ENCODE assay signal across 10 mouse cellular contexts in genomic region chrX:145348377-145349203, GRCm38 (mm10). TPM values are rescaled to one million over a fixed set of nuclear protein-coding genes. Genes with fewer than 3 reads are reported as not detected.
DNase-seq lines count a peak whose midpoint lies in the region; ATAC-seq and TF ChIP-seq lines count a peak whose summit lies in the region.
"Had no signal": no experiment of that assay in that cellular context is flagged by ENCODE, and none has a peak within 500 bp of the region (broad histone marks: within the 10 kb centered on the region; RNA-seq: fewer than 3 reads in every experiment).

Lhfpl1 (minus strand) TSS chrX:145349089.

- no peak within 1 kb of the TSS for H3K4me3 ChIP-seq in hindbrain, embryonic 10.5 days
- H3K4me3 ChIP-seq in hindbrain, embryonic 12.5 days: no peak within 1 kb of the TSS
- H3K4me3 ChIP-seq in embryonic facial prominence, embryonic 14.5 days (ENCODE audit: low read depth, low read length): peak within 1 kb of the TSS; percentile 16
- no peak within 1 kb of the TSS for H3K4me3 ChIP-seq in myocyte
- no peak within 1 kb of the TSS for H3K4me3 ChIP-seq in hindbrain, postnatal 0 days (ENCODE audit: low read length)

- peak; percentile 16 for DNase-seq in hindbrain, embryonic 10.5 days (ENCODE audit: low spot score)
- peak; percentile 1 for DNase-seq in NIH3T3 (ENCODE audit: low read depth)
- DNase-seq in embryonic facial prominence, embryonic 14.5 days (ENCODE audit: low spot score): peak; percentile 90
- DNase-seq in hindbrain, postnatal 0 days (ENCODE audit: low spot score): no peak
- DNase-seq in cerebellum, adult 9-11 months: no peak
- DNase-seq: cerebellum, postnatal 25 days; right cerebral cortex, postnatal 4 days had no signal

- no peaks in the 10 kb centered on the region for H3K9me3 ChIP-seq in hindbrain, embryonic 10.5 days
- H3K9me3 ChIP-seq in hindbrain, embryonic 12.5 days (replicated peaks): no peaks in the 10 kb centered on the region
- no peaks in the 10 kb centered on the region for H3K9me3 ChIP-seq in embryonic facial prominence, embryonic 14.5 days (ENCODE audit: control insufficient read depth, low read length)
- no peaks in the 10 kb centered on the region for H3K9me3 ChIP-seq in hindbrain, postnatal 0 days (ENCODE audit: low read length)

- 34% methylated on average over 7 of the region's 7 CpGs for WGBS in hindbrain, embryonic 10.5 days
- 44% methylated on average over 7 of the region's 7 CpGs for whole genome bisulfite sequencing in hindbrain, embryonic 12.5 days
- 21% methylated on average over 7 of the region's 7 CpGs for WGBS in embryonic facial prominence, embryonic 14.5 days
- 56% methylated on average over 7 of the region's 7 CpGs for WGBS in hindbrain, postnatal 0 days

- H3K9ac ChIP-seq in hindbrain, embryonic 12.5 days: no peak within 1 kb of the TSS
- H3K9ac ChIP-seq in embryonic facial prominence, embryonic 14.5 days (ENCODE audit: low read depth, low read length): no peak within 1 kb of the TSS
- no peak within 1 kb of the TSS for H3K9ac ChIP-seq in hindbrain, postnatal 0 days (replicated peaks; ENCODE audit: low read length)

- no peak for ATAC-seq in hindbrain, embryonic 12.5 days (ENCODE audit: low FRiP score)
- peak; percentile 94 for ATAC-seq in embryonic facial prominence, embryonic 14.5 days (ENCODE audit: low read depth)
- no peak for ATAC-seq in megakaryocyte-erythroid progenitor cell, adult 5-6 weeks (replicated peaks; ENCODE audit: low FRiP score, low TSS enrichment, poor library complexity, severe bottlenecking)
- no peak for ATAC-seq in hindbrain, postnatal 0 days

- H3K79me2 ChIP-seq in myocyte (ENCODE audit: control insufficient read depth, insufficient read depth): no peaks in the 10 kb centered on the region

- peak within 1 kb of the TSS; percentile 40; the same call in 1 of the 2 replicates for H3K27ac ChIP-seq in hindbrain, embryonic 10.5 days
- H3K27ac ChIP-seq in hindbrain, embryonic 12.5 days: no peak within 1 kb of the TSS
- H3K27ac ChIP-seq in embryonic facial prominence, embryonic 14.5 days (replicated peaks; ENCODE audit: low read depth, low read length): peak within 1 kb of the TSS; percentile 70
- no peak within 1 kb of the TSS for H3K27ac ChIP-seq in hindbrain, postnatal 0 days

- TF ChIP-seq POLR2A in myocyte (IDR thresholded peaks at IDR 0.05; ENCODE audit: insufficient read length, low read depth): no peak

- H3ac ChIP-seq in myocyte (ENCODE audit: control insufficient read depth, insufficient read length): no peak within 1 kb of the TSS

- H3K4me2 ChIP-seq in hindbrain, embryonic 12.5 days (replicated peaks): no peak within 1 kb of the TSS
- H3K4me2 ChIP-seq in embryonic facial prominence, embryonic 14.5 days (ENCODE audit: low read depth, low read length): peak within 1 kb of the TSS; percentile 35
- H3K4me2 ChIP-seq in myocyte (ENCODE audit: low read depth): peak within 1 kb of the TSS; percentile 52
- no peak within 1 kb of the TSS for H3K4me2 ChIP-seq in hindbrain, postnatal 0 days (ENCODE audit: low read depth, low read length)

- peaks cover 5% of the 10 kb centered on the region; the same call in 1 of the 2 replicates for H3K27me3 ChIP-seq in hindbrain, embryonic 10.5 days (ENCODE audit: insufficient read depth, poor library complexity, severe bottlenecking)
- H3K27me3 ChIP-seq in hindbrain, embryonic 12.5 days: no peaks in the 10 kb centered on the region
- H3K27me3 ChIP-seq in embryonic facial prominence, embryonic 14.5 days (replicated peaks; ENCODE audit: control insufficient read depth, insufficient read depth, low read length): no peaks in the 10 kb centered on the region; the same call in 1 of the 2 replicates
- no peaks in the 10 kb centered on the region for H3K27me3 ChIP-seq in myocyte (ENCODE audit: control insufficient read depth, insufficient read depth, insufficient read length)
- no peaks in the 10 kb centered on the region for H3K27me3 ChIP-seq in hindbrain, postnatal 0 days (ENCODE audit: insufficient read depth, low read length)

- no peaks in the 10 kb centered on the region for H3K36me3 ChIP-seq in hindbrain, embryonic 10.5 days
- H3K36me3 ChIP-seq in hindbrain, embryonic 12.5 days: no peaks in the 10 kb centered on the region
- no peaks in the 10 kb centered on the region for H3K36me3 ChIP-seq in embryonic facial prominence, embryonic 14.5 days (ENCODE audit: control insufficient read depth, insufficient read depth, low read length)
- no peaks in the 10 kb centered on the region for H3K36me3 ChIP-seq in myocyte (ENCODE audit: control insufficient read depth, insufficient read depth)
- H3K36me3 ChIP-seq in hindbrain, postnatal 0 days (ENCODE audit: insufficient read depth, low read length): no peaks in the 10 kb centered on the region

- no peak for TF ChIP-seq CTCF in hindbrain, postnatal 0 days (IDR thresholded peaks at IDR 0.05; ENCODE audit: low read depth)

- H3K4me1 ChIP-seq in hindbrain, embryonic 10.5 days (replicated peaks): no peaks in the 10 kb centered on the region
- H3K4me1 ChIP-seq in hindbrain, embryonic 12.5 days: no peaks in the 10 kb centered on the region
- H3K4me1 ChIP-seq in embryonic facial prominence, embryonic 14.5 days (ENCODE audit: control insufficient read depth, insufficient read depth, low read length): 0 out of 2 replicates have a peak, but pooled peaks cover 4% of the 10 kb centered on the region
- H3K4me1 ChIP-seq in hindbrain, postnatal 0 days (ENCODE audit: insufficient read depth, low read length): no peaks in the 10 kb centered on the region

TF ChIP-seq in myocyte, 11 proteins besides CTCF, POLR2A, EP300 and RAD21:
- TF ChIP-seq POLR2AphosphoS2 (IDR thresholded peaks at IDR 0.05; ENCODE audit: insufficient read length, low read depth) (no peak), REST (IDR thresholded peaks at IDR 0.05; ENCODE audit: insufficient read depth, insufficient read length) (no peak), MYOD1 (IDR thresholded peaks at IDR 0.05; ENCODE audit: control insufficient read depth in 1 of 3, insufficient read length in 2 of 3, low read depth in 2 of 3) (no peak), TCF12 (IDR thresholded peaks at IDR 0.05; ENCODE audit: insufficient read depth, poor library complexity, severe bottlenecking) (no peak), MYOG (IDR thresholded peaks at IDR 0.05; ENCODE audit: control insufficient read depth in 1 of 3, insufficient read depth in 1 of 3, insufficient read length in 2 of 3, low read depth in 2 of 3) (no peak), SRF (IDR thresholded peaks at IDR 0.05; ENCODE audit: control insufficient read depth, insufficient read length, low read depth) (no peak), USF1 (IDR thresholded peaks at IDR 0.05; ENCODE audit: low read depth) (no peak), E2F4 (IDR thresholded peaks at IDR 0.05; ENCODE audit: insufficient read depth) (no peak), MAX (IDR thresholded peaks at IDR 0.05; ENCODE audit: low read depth) (no peak), TCF3 (IDR thresholded peaks at IDR 0.05; ENCODE audit: insufficient read length, low read depth) (no peak), CEBPB (IDR thresholded peaks at IDR 0.05; ENCODE audit: insufficient read depth, poor library complexity, severe bottlenecking) (no peak)

RNA-seq across cellular contexts. Expression of gene Lhfpl1, which starts in this region (rescaled TPM):
- 0.08 and 0.76 TPM in 2 replicates for polyA plus RNA-seq in hindbrain, embryonic 10.5 days (2016; fragmentation: Nextera tagmentation; extraction: Ambion mirVana)
- polyA plus RNA-seq in hindbrain, embryonic 12.5 days (2016; fragmentation: Nextera tagmentation; extraction: Ambion mirVana): 0.40 and 0.65 TPM in 2 replicates
- polyA plus RNA-seq in embryonic facial prominence, embryonic 14.5 days (2014; fragmentation: Nextera tagmentation; extraction: Ambion mirVana): 4.1 and 8.1 TPM in 2 replicates
- polyA plus RNA-seq in myocyte (2012; fragmentation: generic; extraction: Trizol): 0.10 TPM
- total RNA-seq in megakaryocyte-erythroid progenitor cell, adult 5-6 weeks (2014; fragmentation: Nextera tagmentation): not detected in 2 replicates
- not detected in 2 replicates for total RNA-seq in megakaryocyte-erythroid progenitor cell, adult 5-6 weeks (2017)
- not detected in 2 replicates for total RNA-seq in hindbrain, postnatal 0 days (2014; rRNA removed)
- polyA plus RNA-seq in hindbrain, postnatal 0 days (2015; fragmentation: Nextera tagmentation; extraction: Ambion mirVana): 0.13 and 0.20 TPM in 2 replicates

Comparison
In these comparisons a context has a peak if more than half of its experiments do, and no peak if none do; other contexts are left out.
1. Peak in DNase-seq and H3K27ac ChIP-seq in hindbrain, embryonic 10.5 days; RNA of the gene not detected or under 1 TPM.
2. DNase-seq: peak in NIH3T3 (single experiment) and embryonic facial prominence, embryonic 14.5 days (single experiment); none in hindbrain, postnatal 0 days (single experiment) and cerebellum, adult 9-11 months (single experiment).
3. H3K4me2 ChIP-seq: peak in embryonic facial prominence, embryonic 14.5 days (single experiment) and myocyte (single experiment); none in hindbrain, embryonic 12.5 days (single experiment) and hindbrain, postnatal 0 days (single experiment).